Mouse (Mus musculus) spleen, postnatal 36 days (tissue): ENCODE results near the gene Mmp23.
"Not testable (repeated sequence)": the region's sequence is repeated elsewhere in the genome, so short reads cannot be mapped to it uniquely, and the experiment has no call there.

Experiments used
- DNase-seq, 2 experiments: peaks; one replicate each; pipeline ENCODE4 v3.0.0; 2022; ENCODE audit warnings: low spot score in 2 of 2, mixed read lengths in 1 of 2

Gene Mmp23

GRCm38 (mm10) chr4:155653086-155653450 lies at the start of gene Mmp23:
Mmp23 (minus strand) TSS chr4:155653384.
- DNase-seq: no peak

DNA sequence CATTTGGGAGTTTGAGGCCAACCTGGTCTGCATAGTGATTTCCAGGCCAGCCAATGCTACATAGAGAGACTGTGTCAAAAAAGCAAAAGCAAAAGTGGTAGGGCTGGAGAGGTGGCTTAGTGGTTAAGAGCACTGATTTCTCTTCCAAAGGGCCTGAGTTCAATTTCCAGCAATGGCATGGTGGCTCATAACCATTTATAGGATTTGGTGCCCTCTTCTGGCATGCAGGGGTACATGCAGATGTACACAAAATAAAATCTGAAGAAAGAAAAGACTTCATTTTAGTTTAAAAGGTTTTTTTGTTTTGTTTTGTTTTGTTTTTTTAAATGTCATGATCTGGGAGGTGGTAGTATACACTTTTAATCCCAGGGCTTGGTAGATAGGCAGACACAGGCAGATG lies 47.2 kb upstream of the Mmp23 start:
- DNase-seq: no peak

DNA sequence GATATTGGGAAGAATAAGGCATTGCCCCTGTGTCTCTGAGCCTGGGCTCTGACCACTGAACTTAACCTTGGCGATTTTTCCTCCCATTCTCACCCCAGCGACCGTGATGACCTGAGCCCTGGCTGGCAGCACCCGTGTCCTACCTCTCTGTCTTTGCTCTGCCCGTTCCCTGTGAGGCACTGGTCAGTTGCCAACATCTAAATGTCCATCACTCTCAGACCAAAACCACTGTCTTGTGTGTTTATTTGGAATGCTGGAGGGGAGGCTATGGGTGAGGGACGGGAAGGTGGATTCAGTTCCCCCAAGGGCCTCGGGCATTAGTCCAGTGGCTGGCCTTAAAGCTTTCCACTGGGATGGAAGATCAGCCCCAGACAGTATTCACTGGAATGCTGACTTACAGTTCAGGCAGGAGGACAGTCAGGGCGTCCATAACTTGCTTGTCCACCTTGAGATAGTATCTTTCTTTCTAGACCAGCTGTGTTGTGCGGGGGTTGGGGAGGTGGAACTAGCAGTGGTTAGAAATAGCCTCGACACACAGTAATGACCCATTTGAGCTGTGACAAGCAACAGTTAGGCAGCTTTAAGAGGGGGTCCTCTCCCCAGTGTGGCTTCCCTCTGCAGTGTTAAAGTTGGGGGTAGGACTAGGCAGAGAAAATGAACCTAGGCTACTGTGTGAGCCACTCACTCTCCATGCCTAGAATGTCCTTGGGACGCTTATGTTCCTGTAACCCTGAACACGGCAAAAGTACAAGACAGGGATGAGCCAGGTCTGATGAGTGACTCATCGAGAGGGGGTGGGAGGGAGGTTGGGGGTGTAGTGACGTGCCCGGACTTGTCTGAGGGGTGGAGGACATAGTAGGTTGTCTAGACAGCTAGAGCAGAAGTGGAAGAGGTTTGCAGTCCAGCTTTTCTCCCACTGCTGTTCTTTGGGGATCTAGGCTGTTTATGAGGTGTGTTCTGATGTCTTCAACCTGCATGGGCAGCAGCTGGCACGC lies 43.4 kb upstream of the Mmp23 start:
- no peak for DNase-seq

GRCm38 (mm10) chr4:155695531-155696062 lies 42.4 kb upstream of the Mmp23 start:
- DNase-seq: no peak

GRCm38 (mm10) chr4:155694482-155695401 lies 41.6 kb upstream of the Mmp23 start:
- peak; percentile 43 to 63 for DNase-seq

DNA sequence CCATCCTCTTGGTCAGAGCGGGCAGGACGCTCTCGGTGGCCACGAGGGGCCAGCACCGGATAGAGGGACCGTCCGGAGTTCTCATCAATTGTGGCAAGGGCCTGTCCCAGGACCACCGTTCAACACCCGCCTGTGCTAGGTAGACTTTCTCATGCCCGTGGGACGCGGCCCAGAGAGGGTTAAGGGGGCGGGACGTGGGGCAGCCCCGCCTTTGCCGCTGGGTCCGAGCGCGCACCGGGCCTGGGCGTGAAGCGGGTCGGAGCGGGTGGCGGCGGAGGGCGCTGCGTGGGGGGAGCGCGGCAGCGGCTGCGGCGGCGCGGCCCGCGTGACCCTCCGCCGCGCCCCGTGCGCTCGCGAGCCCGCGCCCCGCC lies 40.9 kb upstream of the Mmp23 start, which contains the start of gene Fndc10:
Gene Fndc10 (plus strand): TSS at position 232 of the 371 bp plus-strand sequence.
- peak; percentile 41 to 49 for DNase-seq

DNA sequence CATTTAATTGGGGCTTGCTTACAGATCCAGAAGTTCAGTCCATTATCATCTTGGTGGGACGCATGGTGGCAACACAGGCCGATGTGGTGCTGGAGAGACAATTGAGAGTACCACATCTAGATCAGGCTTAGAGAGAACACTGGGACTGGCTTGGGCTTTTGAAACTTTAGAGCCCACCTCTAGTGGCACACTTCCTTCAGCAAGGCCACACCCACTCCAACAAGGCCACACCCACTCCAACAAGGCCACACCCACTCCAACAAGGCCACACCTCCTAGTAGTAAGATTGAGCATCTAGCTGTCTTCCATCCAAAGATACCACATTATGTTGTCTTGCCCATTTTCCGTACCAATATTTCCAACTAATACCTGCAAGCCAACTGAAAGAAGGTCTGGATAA lies 39.2 kb upstream of the Mmp23 start:
- DNase-seq: no peak

DNA sequence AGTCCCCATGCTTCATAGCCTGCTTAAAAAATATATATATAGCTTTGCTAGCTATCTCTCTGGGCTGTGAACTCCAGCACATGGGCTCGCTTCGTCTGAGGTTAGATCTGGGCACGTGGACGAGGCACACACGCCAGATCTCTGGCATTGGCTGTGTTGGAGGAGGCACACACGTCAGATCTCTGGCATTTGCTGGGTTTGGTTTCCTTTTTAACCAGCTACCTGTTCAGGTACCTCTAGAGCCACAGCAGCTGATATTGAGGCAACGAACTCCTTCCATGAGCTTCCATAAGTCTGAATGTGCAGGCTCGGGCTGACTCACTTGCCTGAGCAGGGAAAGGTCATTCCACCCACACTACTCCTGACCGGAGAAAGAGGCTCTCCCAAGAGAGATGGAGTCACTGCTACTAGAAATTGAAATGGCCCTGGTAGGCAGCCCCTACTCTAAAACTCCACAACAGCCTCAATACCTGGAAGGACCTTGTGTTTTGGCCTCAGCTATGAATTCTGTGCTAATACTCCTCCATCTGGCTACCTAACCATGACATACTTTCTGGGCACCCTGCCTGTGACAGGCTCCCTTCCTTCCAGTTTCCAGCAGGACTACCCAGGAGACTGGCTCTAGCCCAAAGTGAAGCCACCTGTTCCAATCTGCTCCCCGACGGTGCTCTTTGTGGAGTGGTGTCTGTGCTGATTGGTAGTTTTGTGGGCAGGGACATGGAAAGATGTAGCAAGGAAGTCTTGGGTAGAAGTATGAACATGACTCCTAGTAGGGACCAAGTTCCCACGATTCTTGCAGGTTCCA lies 37.6 kb upstream of the Mmp23 start:
- DNase-seq: no peak

DNA sequence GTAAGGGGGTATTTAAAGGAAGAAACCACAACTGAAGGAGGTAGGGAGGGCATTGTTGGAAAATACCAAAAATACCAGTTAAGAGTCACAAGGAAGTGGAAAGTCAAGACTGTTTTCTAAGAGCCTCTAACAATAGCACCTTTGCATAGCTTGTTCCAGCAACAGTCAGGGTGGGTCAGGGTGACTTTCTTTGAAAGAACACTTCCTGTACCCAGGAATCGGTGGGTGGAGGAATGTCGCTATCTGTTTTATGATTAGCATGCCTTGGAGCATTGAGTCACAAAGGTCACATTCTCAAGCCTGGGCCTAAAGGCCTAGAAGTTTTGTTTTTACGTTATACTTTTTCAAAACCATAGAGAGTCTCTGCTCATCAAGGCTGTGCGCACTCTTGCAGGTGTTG lies 34.6 kb upstream of the Mmp23 start:
- DNase-seq: not testable (repeated sequence)

GRCm38 (mm10) chr4:155683670-155684277 lies 30.6 kb upstream of the Mmp23 start:
- not testable (repeated sequence) for DNase-seq

DNA sequence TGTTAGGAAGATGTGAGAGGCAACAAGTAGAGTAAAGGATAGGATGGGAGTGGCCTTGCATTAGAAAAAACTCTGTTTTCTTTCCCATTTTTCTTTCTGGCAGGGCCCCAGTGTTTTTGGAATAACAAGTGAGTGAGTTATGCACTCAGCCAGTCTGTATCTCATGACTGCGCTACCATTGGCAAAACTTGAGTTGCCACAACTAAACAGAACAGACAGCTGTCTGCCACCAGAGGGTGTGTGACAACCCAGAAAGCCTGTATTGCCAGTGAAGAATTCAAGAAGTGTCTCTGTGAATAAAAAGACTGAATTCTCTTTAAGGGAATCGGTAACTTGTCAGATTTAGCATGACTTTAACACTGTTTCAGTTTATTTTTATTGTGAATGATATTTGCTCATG lies 22.8 kb upstream of the Mmp23 start:
- no peak for DNase-seq

GRCm38 (mm10) chr4:155672082-155672481 lies 18.9 kb upstream of the Mmp23 start:
- DNase-seq: no peak

DNA sequence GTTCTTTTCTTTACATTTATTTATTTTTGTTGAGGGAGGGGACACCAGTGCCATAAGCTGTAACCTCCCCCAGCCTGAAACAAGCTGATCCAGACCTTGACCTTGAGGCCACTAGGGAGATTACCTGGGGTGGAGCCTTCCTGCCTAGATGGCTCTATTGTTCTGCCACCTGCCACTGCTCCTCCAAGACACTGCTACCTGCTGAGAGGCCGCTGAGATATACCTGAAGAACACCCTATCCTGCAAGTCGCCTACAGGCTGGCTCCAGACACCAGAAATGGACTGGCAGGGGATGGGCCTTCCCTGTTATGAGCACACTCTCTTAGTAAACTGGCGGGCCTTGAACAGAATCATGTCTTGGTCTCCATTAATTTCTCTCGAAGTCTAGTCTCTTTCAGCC lies 17.1 kb upstream of the Mmp23 start:
- not testable (repeated sequence) for DNase-seq

GRCm38 (mm10) chr4:155669598-155670075 lies 16.5 kb upstream of the Mmp23 start:
- DNase-seq: no peak

- DNase-seq: peak; percentile 94 to 95
These were observed 15.8 kb upstream of the Mmp23 start, which contains the start of gene Mib2 for GRCm38 (mm10) chr4:155668689-155669597. Mib2 (minus strand) TSS chr4:155669198.

- no peak for DNase-seq
These were observed 13.7 kb upstream of the Mmp23 start for GRCm38 (mm10) chr4:155666903-155667302.

- DNase-seq: no peak
These were observed 7.5 kb upstream of the Mmp23 start for GRCm38 (mm10) chr4:155660641-155661040.

DNA sequence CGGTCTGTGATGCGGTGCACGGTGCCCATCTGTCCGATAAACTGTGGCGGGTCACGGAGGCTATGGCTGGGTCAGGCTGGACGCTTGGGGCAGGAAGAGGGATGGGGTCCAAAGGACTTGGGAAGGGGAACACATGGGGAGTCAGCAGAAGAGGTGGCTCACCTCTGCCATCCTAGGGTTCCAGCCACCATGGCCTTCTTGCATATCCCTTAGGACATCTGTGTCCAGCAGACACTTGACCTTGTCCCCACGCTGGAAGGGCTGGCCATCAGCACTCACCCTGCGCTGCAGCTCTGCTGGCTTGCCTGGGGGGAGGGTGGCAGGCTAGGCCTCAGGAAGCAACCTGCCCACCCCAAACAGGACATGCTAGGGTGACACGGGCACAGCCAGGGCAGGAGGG lies 5.8 kb upstream of the Mmp23 start:
- no peak for DNase-seq

DNA sequence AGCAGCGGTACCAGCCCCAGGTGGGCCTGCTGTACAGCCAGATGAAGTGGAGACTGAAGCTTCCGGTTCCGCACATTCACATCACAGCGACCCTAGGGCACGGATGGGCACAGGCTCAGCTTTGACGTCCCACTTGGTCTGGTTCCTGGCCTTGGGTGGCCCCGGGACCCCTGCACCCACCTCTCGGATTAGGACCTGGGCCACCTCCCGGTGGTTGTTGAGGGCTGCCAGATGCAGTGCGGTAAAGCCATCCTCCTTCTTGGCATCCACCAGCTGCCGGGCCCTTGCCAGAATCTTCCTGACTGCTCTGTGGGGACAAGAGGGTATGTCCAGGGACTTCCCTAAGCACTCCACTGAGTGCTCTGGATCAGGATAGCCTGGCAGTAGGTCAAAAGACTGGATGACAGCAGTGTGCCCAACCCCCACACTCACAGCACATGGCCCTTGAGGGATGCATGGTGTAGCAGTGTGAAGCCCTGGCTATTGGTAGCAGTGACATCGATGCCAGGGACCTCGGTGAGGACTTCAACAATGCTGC lies 3.1 kb upstream of the Mmp23 start:
- DNase-seq: no peak
